Mouse (Mus musculus) layer of hippocampus, postnatal 14 days (tissue): ENCODE measurements around the gene Ncor1. TPM values are rescaled to one million over a fixed set of nuclear protein-coding genes. Genes with fewer than 3 reads are reported as not detected.
"Not testable (repeated sequence)": the region's sequence is repeated elsewhere in the genome, so short reads cannot be mapped to it uniquely, and the experiment has no call there.

Experiments
- DNase-seq, 2 experiments: peaks; one replicate each; pipeline ENCODE4 v3.0.0; 2021 to 2022; ENCODE audit warnings: low spot score in 2 of 2, mixed read lengths in 1 of 2
- total RNA-seq, 2 experiments: library from RNA; stranded (reverse); gene quantifications; 2 replicates each; pipeline ENCODE4 v1.2.3; 2021

The Ncor1 gene
- total RNA-seq, 2 experiments from 2014 or later = 267 to 274 TPM

DNA sequence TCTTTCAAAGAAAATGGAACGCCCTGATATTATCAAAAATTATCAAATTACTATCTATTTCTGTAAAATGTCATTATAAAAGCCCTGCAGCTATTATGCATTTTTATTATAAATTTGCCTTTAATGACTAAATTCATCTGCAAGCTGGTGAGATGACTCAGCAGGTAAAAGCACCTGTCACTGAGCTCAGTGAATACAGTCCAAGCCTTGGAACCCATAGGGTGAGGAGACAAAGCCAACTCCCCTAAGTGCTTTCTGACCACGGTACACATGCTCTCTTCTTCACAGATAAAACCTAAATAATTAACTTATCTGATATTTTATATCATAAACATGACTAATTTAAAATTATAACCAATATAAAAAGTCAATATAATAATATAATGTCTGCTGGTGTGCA lies 86.6 kb downstream of the Ncor1 start:
- DNase-seq = no peak

DNA sequence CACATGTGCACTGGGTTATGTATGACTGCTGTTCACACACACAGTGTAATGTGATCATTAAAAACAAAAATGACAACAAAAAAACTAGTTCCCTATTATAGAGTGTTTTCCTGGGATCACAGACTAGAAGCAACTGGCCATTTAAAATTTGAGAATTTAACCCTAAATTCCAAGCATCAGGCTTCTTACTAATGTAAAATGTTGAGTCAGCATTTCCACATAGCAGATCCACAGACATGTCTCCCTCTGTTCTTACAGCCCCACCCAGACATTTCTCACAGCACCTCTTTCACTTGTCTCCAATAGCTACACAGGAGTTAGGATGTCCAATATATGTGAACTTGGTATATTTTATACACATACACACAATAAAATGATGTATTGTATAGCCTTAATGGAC lies 88.4 kb downstream of the Ncor1 start:
- DNase-seq = no peak

GRCm38 (mm10) chr11:62366879-62367278 lies 91.5 kb downstream of the Ncor1 start:
- no peak for DNase-seq

DNA sequence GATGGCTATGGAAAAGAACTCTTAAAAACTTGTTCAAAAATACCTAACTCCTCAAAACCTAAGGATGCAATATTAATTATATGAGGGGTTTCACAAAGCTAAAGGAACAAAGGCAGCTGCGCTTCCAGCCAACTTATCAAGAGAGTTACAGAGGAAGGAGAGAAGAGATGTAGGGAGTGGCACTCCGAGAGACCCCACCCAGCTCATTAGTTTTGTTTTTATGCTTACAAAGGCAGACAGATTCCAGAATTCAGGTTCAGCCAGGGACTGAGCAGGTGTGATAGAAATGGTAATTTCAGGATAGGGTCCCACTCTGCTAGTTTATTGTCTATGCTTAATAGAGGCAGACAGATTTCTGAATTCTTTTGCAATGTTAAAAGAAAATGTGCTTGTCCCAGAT lies 103.1 kb downstream of the Ncor1 start:
- DNase-seq = no peak

- DNase-seq = no peak
Measured at GRCm38 (mm10) chr11:62351948-62352347, 106.4 kb downstream of the Ncor1 start.

DNA sequence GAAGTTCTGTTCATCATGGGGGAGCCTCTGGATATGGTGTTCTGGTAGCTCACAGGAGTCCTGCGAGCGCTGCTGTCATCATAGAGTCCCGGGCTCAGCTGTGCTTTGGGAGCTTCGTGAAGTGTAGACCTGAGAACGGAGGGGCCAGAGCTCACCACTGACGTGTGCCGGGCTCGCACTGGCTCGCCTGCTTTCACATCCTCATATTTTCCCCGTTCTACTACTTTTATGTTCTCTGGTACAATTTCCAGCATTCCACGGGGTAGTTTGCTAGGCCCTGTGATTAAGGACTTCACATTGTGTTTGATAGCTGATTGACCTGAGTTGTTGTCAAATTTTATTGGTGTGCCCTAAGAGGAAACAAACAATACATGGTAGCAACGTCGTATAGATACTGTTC lies 115.3 kb downstream of the Ncor1 start:
- no peak for DNase-seq

GRCm38 (mm10) chr11:62332228-62332627 lies 126.1 kb downstream of the Ncor1 start:
- DNase-seq = no peak

GRCm38 (mm10) chr11:62331141-62331540 lies 127.2 kb downstream of the Ncor1 start:
- DNase-seq = peak in 1 of 2 experiments; percentile 43

DNA sequence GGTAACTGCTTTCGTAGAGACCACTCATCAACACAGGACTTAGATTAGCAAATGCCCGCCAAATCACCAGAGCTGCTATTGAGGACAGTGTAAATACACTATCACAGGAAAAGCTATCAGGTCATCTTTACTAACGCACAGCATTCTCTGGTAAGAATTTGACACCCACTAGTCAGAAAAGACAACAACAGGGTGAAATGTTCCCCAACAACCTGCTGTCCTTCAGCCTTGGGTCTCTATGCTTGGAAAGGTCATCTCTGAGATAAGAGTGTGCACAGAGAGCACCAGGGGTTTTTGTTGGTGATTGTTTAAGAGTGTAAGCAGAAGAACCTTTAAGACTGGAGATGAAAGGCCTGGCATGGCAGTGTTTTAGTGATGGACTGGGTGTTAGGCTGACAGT lies 134.7 kb downstream of the Ncor1 start:
- DNase-seq = no peak

GRCm38 (mm10) chr11:62320097-62320496 lies 138.2 kb downstream of the Ncor1 start:
- no peak for DNase-seq

- peak; percentile 63 to 81 for DNase-seq
Measured at GRCm38 (mm10) chr11:62317746-62318145, 140.6 kb downstream of the Ncor1 start.

GRCm38 (mm10) chr11:62314984-62315383 lies 143.4 kb downstream of the Ncor1 start:
- no peak for DNase-seq

GRCm38 (mm10) chr11:62309296-62309695 lies 149.0 kb downstream of the Ncor1 start:
- no peak for DNase-seq

GRCm38 (mm10) chr11:62305866-62306265 lies 152.5 kb downstream of the Ncor1 start:
- DNase-seq = no peak

DNA sequence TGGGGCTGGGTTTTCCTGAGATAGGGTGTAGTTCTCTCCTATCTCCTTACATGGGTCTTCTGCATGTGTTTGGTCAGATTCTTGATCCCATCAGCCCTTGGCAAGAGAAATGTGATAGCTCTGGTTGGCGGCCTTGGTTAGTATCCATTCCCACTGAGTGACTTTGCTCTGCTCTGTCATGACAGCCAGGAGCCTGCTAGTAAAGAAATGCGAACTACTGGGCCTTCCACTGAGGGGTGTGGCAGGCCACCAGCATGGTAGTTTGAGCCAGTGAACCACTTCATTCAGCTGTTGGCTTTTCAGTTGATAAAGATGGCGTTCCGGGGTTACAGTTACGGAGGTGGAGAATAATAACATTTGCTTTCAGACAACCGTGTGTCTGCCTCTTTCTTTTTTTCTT lies 159.5 kb downstream of the Ncor1 start:
- no peak for DNase-seq

GRCm38 (mm10) chr11:62294121-62294520 lies 164.2 kb downstream of the Ncor1 start:
- no peak for DNase-seq

DNA sequence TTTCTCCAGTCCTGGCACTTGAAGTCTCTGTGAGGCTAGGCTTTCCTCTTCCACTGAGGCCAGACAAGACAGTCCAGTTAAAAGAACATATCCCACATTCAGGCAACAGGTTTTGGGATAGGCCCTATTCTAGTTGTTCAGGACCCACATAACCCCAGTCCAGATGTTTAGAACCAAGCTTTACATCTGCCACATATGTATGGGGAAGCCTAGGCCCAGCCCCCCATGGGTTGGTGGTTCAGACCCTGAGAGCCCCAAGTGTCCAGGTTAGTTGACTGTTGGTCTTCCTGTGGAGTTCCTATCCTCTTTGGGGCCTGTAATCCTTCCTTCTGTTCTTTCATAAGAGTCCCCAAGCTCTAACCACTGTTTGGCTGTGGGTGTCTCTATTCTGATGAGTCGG lies 170.6 kb downstream of the Ncor1 start:
- no peak for DNase-seq

- no peak for DNase-seq
Measured at GRCm38 (mm10) chr11:62285020-62285419, 173.3 kb downstream of the Ncor1 start.

GRCm38 (mm10) chr11:62284020-62284419 lies 174.3 kb downstream of the Ncor1 start:
- not testable (repeated sequence) for DNase-seq

- DNase-seq = peak in 1 of 2 experiments; percentile 31
Measured at GRCm38 (mm10) chr11:62281601-62281997, 176.7 kb downstream of the Ncor1 start.

DNA sequence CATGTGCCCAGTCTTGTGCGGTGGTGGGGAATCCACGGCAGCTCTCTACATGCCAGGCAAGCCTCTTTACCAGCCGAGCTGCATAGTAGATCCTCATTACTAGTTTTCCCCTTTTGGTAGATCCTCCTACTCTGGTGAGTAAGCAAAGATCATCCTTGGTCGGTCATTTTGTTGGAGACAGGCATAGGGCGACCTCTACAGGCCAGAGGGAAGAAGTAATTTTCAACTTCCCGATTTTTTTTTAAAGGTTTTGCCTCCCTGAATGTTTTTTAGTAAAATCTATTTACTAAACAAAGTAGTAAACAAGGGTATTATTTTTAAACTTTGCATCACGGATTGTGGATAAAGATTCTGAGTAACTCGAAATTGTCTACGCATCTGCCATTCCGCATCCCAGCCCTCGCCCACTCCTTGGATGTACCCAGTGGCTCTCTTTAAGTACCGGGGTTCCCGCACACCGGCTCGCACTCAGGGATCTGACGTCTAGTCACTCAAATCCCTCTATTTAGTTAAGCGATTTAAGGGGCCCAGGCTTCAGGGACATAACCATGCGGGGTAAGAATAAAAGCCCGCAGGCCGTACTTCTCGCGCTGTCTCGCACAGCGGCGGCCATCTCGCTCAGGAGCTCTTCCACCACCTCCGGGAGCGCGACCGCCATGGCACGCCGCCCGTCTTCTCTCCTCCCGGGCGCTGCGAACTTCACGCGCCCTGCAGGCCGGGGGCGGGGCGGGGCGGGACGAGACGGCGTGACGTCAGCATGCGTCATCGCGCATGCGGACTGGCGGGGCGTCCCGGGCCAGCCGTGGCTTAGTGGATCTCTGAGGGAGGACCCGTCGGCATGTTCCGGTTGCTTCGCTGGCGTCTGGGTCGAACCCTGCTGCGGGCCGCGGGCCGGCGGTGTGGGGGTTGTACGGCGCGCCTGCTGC lies 177.4 kb downstream of the Ncor1 start, which contains the start of the genes Zswim7 and Ttc19:
Gene Zswim7 (minus strand): TSS at position 701 of the 926 bp plus-strand sequence.
Gene Ttc19 (plus strand): TSS at position 799 of the 926 bp plus-strand sequence.
- DNase-seq = peak; percentile 93 to 94

DNA sequence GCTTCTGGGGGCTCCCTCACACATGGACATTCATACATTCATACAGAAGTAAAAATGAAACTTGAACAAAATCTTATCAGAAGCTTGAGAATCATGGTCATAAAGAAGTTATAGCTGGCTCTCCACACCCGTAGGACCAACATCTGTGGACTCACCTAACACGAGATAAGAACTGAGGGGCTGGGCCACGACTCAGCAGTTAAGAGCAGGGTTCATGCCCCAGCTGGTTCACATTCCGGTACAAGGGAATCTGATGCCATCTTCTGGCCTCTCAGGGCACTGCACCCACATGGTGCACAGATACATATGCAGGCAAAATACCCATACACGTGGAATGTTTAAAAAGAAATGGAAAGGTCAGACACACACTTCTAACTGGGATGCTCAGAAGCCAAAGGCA lies 180.3 kb downstream of the Ncor1 start:
- DNase-seq = peak; percentile 64 to 71

- DNase-seq = no peak
Measured at GRCm38 (mm10) chr11:62277086-62277485, 181.3 kb downstream of the Ncor1 start.
